Mouse (Mus musculus): ENCODE measurements around the gene Ctsw. TPM values are rescaled to one million over a fixed set of nuclear protein-coding genes. Genes with fewer than 3 reads are reported as not detected.
A peak's percentile ranks its signal among the peaks of the same experiment; 100 is the strongest.
"Not testable (repeated sequence)": the region's sequence is repeated elsewhere in the genome, so short reads cannot be mapped to it uniquely, and the experiment has no call there.

The Ctsw gene
- polyA plus RNA-seq, 1 experiment from 2014 or later: 4.5 TPM

DNA sequence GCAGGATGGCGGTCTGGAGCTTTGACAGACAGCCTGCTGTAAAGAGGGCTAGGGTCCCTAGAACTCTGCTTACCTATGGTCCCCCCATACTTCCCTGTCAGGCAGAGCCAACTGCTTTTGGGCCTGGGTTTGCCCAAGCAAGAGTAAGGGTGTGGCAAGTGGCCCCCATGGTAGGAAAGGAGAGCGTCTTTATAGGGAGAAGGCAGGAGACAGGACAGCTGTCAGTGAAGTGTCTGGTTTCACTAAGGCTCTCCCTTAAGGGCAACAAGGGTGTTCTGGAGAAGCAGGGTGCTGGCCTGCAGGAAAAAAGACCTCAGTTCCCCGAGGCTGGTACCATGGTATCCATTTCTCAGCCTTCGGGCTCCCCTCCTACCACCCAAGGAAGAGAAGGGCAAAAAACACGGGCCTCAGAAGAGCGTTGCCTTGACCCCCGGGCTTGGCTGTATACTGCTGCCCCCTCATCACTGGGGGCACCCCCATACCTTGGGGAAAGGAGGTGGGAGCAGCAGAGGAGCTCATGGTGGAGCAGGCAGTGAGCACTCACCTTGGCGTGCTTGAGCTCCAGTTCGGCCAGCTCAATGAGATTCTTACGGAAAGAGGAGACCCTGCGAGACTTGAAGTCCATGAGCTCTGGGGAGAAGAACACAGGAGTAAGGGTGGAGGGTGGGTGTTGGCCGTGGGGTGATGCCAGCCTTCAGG is 27.2 kb upstream of the Ctsw start:
- Histone ChIP-seq H3K4me1 (peaks cover 24% of the 10 kb centered on the region), H3K27ac (replicated peaks) (no peak overlapping the region), H3K4me2 (no peak overlapping the region), H3K36me3 (peaks cover 59% of the 10 kb centered on the region), H3K9ac (replicated peaks) (no peak overlapping the region), H3K27me3 (replicated peaks) (no peaks in the 10 kb centered on the region), H3K9me3 (replicated peaks) (no peaks in the 10 kb centered on the region), H3K4me3 (replicated peaks) (no peak overlapping the region)
- 84% methylated on average over 12 of the region's 12 CpGs for WGBS
- no peak for ATAC-seq (ENCODE audit: low FRiP score)

DNA sequence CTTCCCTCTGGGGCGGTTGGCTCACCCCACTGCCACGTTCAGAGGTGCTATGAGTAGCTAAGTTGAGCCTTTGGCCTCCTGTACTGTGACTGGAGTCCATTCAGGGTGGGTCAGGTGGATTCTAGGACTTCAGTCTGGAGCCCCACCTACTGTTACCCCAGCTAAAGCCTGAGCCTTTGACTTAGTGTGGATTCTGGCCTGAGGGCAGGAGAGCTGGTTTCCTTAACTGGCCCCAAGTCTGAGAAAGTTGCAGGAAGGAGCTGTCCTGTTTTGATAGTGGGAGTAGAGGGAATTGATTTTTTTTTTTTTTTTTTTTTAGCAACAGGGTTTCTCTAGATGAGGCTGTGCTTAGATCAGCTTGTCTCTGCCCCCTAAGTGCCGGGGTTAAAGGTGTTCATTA is 26.0 kb upstream of the Ctsw start:
- Histone ChIP-seq H3K9me3 (replicated peaks) (no peaks in the 10 kb centered on the region), H3K9ac (replicated peaks) (no peak overlapping the region), H3K4me2 (no peak overlapping the region), H3K4me3 (replicated peaks) (no peak overlapping the region), H3K27me3 (replicated peaks) (no peaks in the 10 kb centered on the region), H3K4me1 (peaks cover 31% of the 10 kb centered on the region), H3K36me3 (peaks cover 59% of the 10 kb centered on the region), H3K27ac (replicated peaks) (no peak overlapping the region)
- ATAC-seq (ENCODE audit: low FRiP score): no peak
- 86% methylated on average over 3 of the region's 3 CpGs for WGBS

DNA sequence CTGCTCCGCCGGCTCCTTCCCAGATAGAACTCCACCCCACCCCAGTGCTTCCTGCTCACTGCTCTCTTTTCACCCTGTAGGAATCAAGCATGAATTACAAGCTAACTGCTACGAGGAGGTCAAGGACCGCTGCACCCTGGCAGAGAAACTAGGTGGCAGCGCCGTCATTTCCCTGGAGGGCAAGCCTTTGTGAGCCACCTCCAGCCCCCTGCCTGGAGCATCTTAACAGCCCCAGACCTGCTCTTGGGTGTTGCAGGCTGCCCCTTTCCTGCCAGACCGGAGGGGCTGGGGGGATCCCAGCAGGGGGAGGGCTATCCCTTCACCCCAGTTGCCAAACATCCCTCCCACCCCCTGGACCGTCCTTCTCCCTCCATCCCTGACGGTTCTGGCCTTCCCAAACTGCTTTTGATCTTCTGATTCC is 25.0 kb upstream of the Ctsw start:
- not testable (repeated sequence) for ATAC-seq (ENCODE audit: low FRiP score); H3K9ac ChIP-seq (replicated peaks); H3K4me3 ChIP-seq (replicated peaks); H3K9me3 ChIP-seq (replicated peaks); H3K4me2 ChIP-seq; H3K27ac ChIP-seq (replicated peaks); H3K27me3 ChIP-seq (replicated peaks)
- Histone ChIP-seq H3K4me1 (peaks cover 40% of the 10 kb centered on the region), H3K36me3 (peaks cover 59% of the 10 kb centered on the region)
- WGBS: 65% methylated on average over 9 of the region's 9 CpGs

DNA sequence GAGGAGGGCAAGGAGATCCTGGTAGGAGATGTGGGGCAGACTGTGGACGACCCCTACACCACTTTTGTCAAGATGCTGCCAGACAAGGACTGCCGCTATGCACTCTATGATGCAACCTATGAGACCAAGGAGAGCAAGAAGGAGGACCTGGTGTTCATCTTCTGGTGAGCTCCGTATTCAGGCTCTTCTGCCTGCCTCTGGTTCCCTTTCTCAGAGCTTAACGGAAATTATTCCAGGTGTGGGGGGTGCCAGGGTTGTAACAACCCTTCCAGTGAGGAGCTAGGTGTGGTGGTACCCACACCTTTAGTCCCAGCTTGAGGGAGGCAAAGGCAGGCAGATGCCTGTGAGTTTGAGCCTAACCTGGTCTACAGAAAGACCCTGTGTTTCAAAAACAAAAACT is 24.3 kb upstream of the Ctsw start:
- peaks cover 42% of the 10 kb centered on the region for H3K4me1 ChIP-seq
- H3K36me3 ChIP-seq: peaks cover 53% of the 10 kb centered on the region
- 89% methylated on average over 4 of the region's 4 CpGs for WGBS
- 0 out of 2 replicates have a peak overlapping the region, but pooled peaks have one; percentile 98 for H3K4me3 ChIP-seq (replicated peaks)
- H3K27me3 ChIP-seq (replicated peaks): no peaks in the 10 kb centered on the region
- H3K27ac ChIP-seq (replicated peaks): no peak overlapping the region
- peak overlapping the region; percentile 85 for H3K4me2 ChIP-seq
- no peak overlapping the region for H3K9ac ChIP-seq (replicated peaks)
- ATAC-seq (ENCODE audit: low FRiP score): no peak
- H3K9me3 ChIP-seq (replicated peaks): no peaks in the 10 kb centered on the region

DNA sequence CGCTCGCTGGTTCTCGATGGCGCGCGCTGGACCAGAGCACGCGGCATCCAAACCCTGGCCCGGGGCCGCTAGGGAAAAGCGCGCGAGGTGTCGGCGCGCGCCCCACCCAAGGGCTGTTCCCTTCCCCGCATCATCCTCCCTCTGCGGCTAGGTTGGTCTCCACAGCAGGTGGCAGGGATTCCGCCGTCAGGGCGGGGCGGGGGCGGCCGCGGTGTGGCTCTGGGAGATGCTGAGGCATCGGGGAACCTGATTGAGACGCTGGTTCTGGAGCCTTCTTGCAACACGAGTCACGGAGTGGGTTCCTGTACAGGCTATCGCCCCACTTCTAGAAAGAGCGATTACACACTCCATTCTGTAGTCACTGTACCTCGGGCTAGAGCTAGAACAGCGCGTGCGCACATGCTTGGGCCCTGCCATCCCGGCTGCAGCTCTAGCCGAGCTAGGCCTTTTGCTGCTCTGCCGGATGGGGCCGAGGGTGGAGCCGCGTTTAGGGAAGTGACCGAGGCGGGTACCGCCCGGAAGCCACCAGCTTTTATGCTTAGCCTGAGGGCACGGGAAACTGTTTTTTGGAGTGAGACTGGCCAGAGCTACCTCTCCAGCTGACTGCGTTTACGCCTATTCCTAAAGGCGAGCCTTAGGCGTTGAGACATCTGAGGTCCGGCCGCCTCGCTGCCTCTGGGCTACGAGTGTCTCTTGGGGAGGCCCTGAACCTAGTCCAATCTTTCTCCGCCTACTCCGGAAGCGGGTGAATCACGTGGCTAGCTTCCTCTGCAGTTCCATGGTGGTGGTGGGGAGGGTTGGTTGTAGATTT is 22.8 kb upstream of the Ctsw start:
- under 1% methylated on average over 56 of the region's 59 CpGs for WGBS
- Histone ChIP-seq H3K4me2 (peak overlapping the region; percentile 85), H3K27ac (replicated peaks) (peak overlapping the region; percentile 99), H3K27me3 (replicated peaks) (no peaks in the 10 kb centered on the region), H3K9me3 (replicated peaks) (no peaks in the 10 kb centered on the region), H3K36me3 (peaks cover 38% of the 10 kb centered on the region), H3K4me3 (replicated peaks) (peak overlapping the region; percentile 98), H3K4me1 (peaks cover 57% of the 10 kb centered on the region), H3K9ac (replicated peaks) (peak overlapping the region; percentile 83)
- ATAC-seq (ENCODE audit: low FRiP score): peak; percentile 25

DNA sequence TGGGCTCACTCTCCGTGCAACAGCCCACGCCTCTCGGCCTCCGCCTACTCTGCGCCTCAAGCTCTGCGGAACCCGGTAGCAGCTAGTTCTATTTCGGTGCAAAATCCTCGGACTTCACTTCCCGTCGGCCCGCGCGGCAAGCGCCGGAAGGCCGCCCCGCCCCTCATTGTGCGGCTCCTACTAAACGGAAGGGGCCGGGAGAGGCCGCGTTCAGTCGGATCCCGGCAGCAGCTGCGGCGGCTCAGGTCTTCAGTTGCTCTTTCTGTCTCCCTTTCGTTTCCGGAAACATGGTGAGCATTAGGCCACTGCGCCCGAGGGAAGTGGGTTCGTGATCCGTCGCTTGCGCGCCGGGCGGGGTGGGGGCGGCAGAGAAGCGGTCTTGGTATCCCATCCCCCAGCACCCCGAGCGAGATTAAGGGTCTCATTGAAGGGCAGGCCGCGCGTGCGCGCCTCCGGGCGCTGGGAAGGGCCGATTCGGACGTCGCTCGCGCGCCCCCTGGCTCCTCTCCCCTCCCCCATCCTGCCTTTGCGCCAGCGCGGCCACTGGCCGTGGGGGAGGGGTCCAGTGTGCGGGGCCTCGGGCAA is 22.1 kb upstream of the Ctsw start, which contains the start of gene Cfl1:
TSS of gene Cfl1 (plus strand) at position 143 of the 585 bp plus-strand sequence.
- H3K4me3 ChIP-seq (replicated peaks): peak within 1 kb of the TSS; percentile 98
- H3K36me3 ChIP-seq: peaks cover 32% of the 10 kb centered on the region
- H3K27ac ChIP-seq (replicated peaks): peak within 1 kb of the TSS; percentile 99
- peaks cover 59% of the 10 kb centered on the region for H3K4me1 ChIP-seq
- WGBS: under 1% methylated on average over 61 of the region's 62 CpGs
- H3K27me3 ChIP-seq (replicated peaks): no peaks in the 10 kb centered on the region
- peak within 1 kb of the TSS; percentile 83 for H3K9ac ChIP-seq (replicated peaks)
- H3K4me2 ChIP-seq: peak within 1 kb of the TSS; percentile 85
- peak; percentile 72 for ATAC-seq (ENCODE audit: low FRiP score)
- no peaks in the 10 kb centered on the region for H3K9me3 ChIP-seq (replicated peaks)

DNA sequence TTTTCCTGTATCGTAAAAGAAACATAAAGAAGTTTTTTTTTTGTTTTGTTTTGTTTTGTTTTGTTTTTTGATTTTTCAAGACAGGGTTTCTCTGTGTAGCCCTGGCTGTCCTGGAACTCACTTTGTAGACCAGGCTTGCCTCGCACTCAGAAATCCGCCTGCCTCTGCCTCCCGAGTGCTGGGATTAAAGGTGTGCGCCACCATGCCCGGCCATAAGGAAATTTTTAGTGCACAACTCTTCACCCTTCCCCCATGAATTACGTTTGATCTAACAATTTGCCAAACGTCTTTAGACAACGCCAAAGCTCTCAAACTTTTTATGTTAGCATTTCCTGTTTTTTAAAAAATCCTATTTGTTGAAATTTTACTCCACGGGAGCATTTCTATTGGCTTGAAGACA is 21.4 kb upstream of the Ctsw start:
- not testable (repeated sequence) for ATAC-seq (ENCODE audit: low FRiP score); H3K27me3 ChIP-seq (replicated peaks); H3K9me3 ChIP-seq (replicated peaks); H3K9ac ChIP-seq (replicated peaks)
- peaks cover 35% of the 10 kb centered on the region for H3K36me3 ChIP-seq
- 55% methylated on average over 10 of the region's 10 CpGs for WGBS
- peak overlapping the region; percentile 85 for H3K4me2 ChIP-seq
- H3K27ac ChIP-seq (replicated peaks): peak overlapping the region; percentile 99
- H3K4me3 ChIP-seq (replicated peaks): peak overlapping the region; percentile 98
- H3K4me1 ChIP-seq: peaks cover 59% of the 10 kb centered on the region

DNA sequence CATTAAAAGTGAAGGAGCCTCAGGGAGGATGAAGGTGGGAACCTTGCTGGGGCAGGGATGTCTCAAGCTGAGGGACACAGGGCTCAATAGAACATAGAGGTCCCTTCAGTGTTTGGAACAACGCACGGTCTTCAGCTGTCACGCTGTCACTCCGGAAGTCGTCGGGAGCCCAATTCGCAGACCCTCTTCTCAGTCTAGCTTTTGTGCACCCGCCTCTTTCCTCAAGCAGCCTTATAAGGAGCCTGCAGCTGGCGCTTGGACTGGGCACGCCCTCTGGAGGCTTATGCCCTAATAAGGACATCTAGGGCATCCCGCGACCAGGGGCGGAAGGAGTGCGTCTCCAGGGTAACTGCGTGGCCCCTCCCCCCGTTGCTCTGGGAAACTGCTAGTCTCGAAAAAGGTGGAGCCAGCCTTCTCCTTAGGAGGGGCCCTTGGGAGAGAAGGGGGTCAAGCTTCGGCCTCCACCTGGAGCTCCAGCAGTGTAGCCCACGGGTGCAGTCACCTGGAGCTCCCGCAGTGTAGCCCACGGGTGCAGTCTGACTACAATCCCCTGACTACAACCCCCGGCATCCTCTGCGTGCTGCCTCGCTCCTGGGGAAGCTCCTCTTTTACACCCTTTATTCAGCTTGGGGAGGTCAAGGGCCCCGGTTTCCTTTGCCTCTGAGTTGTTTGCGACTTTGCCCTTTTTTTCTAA is 20.7 kb upstream of the Ctsw start:
- Histone ChIP-seq H3K27ac (replicated peaks) (peak overlapping the region; percentile 99), H3K9me3 (replicated peaks) (no peaks in the 10 kb centered on the region), H3K27me3 (replicated peaks) (no peaks in the 10 kb centered on the region), H3K9ac (replicated peaks) (peak overlapping the region; percentile 48), H3K4me3 (replicated peaks) (peak overlapping the region; percentile 63), H3K36me3 (peaks cover 35% of the 10 kb centered on the region), H3K4me1 (peaks cover 55% of the 10 kb centered on the region), H3K4me2 (peak overlapping the region; percentile 85)
- WGBS: under 1% methylated on average over 26 of the region's 26 CpGs
- ATAC-seq (ENCODE audit: low FRiP score): peak; percentile 72

DNA sequence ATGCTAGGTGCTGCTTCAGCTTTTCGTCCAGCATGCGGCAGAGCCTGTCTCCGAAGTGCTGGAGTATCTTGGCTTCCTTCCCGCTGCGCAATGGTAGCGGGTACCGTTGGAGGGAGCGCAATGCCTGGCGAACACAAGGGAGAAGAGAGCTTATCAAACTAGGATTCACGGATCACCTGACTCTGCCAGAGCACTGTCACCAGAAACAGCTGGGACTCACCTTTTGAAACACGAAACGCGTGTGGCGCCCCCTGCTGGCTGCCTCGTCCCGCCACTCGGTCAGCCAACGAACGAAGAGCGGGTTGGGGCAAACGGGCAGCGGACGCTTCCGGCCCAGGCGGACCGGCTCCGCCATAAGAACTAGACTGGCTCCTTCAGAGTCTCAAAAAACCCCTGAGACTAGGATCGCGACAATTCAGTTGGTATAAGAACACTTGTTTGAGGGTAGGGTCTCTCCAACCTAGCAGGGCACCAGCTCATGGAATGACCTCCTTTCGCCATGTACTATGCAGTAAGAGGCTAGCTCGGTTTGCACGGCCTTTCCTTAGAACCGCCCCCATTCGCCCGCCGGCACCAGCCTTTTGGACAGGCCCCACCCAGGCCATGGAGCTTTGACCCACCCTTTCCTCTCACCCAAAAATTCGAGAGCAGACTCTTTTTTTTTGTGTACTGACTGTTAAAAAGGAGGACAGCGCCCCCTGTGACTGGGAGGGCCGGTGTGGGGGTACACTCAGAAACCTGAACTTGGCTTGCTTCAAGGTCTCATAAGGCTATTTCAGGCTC is 19.7 kb upstream of the Ctsw start, which contains the start of gene Mus81:
TSS of gene Mus81 (minus strand) at position 635 of the 783 bp plus-strand sequence.
- under 1% methylated on average over 39 of the region's 39 CpGs for WGBS
- peak; percentile 58 for ATAC-seq (ENCODE audit: low FRiP score)
- Histone ChIP-seq H3K4me2 (peak within 1 kb of the TSS; percentile 85), H3K9ac (replicated peaks) (peak within 1 kb of the TSS; percentile 64), H3K9me3 (replicated peaks) (no peaks in the 10 kb centered on the region), H3K4me3 (replicated peaks) (peak within 1 kb of the TSS; percentile 63), H3K4me1 (peaks cover 49% of the 10 kb centered on the region), H3K27ac (replicated peaks) (peak within 1 kb of the TSS; percentile 99), H3K27me3 (replicated peaks) (no peaks in the 10 kb centered on the region), H3K36me3 (peaks cover 35% of the 10 kb centered on the region)

DNA sequence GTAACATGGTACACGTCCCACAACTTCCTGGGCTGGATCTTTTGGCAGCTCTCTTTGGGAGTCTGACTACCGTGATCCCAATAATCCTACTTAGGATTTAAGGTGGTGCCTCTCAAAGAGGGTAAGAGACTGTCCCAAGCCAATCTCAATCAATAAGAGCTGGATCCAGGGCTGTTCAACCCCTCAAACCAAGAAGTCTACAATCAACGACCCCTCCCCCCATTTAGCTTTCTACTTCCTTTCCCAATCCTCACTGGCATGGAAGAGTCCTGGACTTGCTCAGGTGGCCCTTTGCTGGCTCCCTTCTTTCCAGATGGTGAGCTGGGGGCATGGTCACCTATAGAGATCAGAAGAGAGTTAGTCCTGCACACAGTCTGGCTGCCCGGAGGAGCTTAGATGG is 18.5 kb upstream of the Ctsw start:
- H3K9me3 ChIP-seq (replicated peaks): no peaks in the 10 kb centered on the region
- no peak for ATAC-seq (ENCODE audit: low FRiP score)

More for the DNA sequence above, 18.5 kb upstream of the Ctsw start:
- peaks cover 37% of the 10 kb centered on the region for H3K4me1 ChIP-seq
- peak overlapping the region; percentile 63 for H3K4me3 ChIP-seq (replicated peaks)
- no peaks in the 10 kb centered on the region for H3K27me3 ChIP-seq (replicated peaks)
- 88% methylated on average over 4 of the region's 4 CpGs for WGBS
- H3K4me2 ChIP-seq: peak overlapping the region; percentile 85
- peaks cover 37% of the 10 kb centered on the region for H3K36me3 ChIP-seq
- H3K27ac ChIP-seq (replicated peaks): peak overlapping the region; percentile 99; the same call in 1 of the 2 replicates
- H3K9ac ChIP-seq (replicated peaks): no peak overlapping the region

Measured in neural tube, embryonic 15.5 days (tissue).